Mouse (Mus musculus) myocyte (in vitro differentiated cells): Measurements from ENCODE around the gene Saxo1. TPM values are rescaled to one million over a fixed set of nuclear protein-coding genes. Genes with fewer than 3 reads are reported as not detected.

ENCODE experiments used
- H3K27me3 ChIP-seq: one replicate; pipeline ENCODE4 v1.6.1; 2011; ENCODE audit not compliant: control insufficient read depth, insufficient read depth, insufficient read length
- H3K36me3 ChIP-seq: one replicate; pipeline ENCODE4 v1.6.1; 2011; ENCODE audit not compliant: control insufficient read depth, insufficient read depth
- H3K4me2 ChIP-seq: one replicate; pipeline ENCODE4 v1.6.1; 2011; ENCODE audit warnings: low read depth, control low read depth
- H3K4me3 ChIP-seq: one replicate; pipeline ENCODE4 v1.5.1; 2011; ENCODE audit warnings: mild to moderate bottlenecking, control low read depth, moderate library complexity
- H3K79me2 ChIP-seq: one replicate; pipeline ENCODE4 v1.6.1; 2011; ENCODE audit not compliant: control insufficient read depth, insufficient read depth
- H3ac ChIP-seq: one replicate; pipeline ENCODE4 v1.6.1; 2011; ENCODE audit not compliant: control insufficient read depth, insufficient read length
- CEBPB ChIP-seq: IDR thresholded peaks from 2 replicates; pipeline ENCODE4 v1.6.1; 2011; ENCODE audit warnings: mild to moderate bottlenecking, moderate library complexity; ENCODE audit not compliant: poor library complexity, insufficient read depth, severe bottlenecking
- E2F4 ChIP-seq: IDR thresholded peaks from one replicate; pipeline ENCODE4 v1.6.1; 2011; ENCODE audit warnings: mild to moderate bottlenecking, control low read depth, moderate library complexity; ENCODE audit not compliant: insufficient read depth
- MAX ChIP-seq: IDR thresholded peaks from one replicate; pipeline ENCODE4 v1.6.1; 2011; ENCODE audit warnings: low read depth, mild to moderate bottlenecking, control low read depth
- MYOD1 ChIP-seq, 3 experiments: IDR thresholded peaks; one replicate each; pipeline ENCODE4 v1.6.1; 2011; ENCODE audit warnings: control low read depth in 2 of 3, low read depth in 2 of 3, mild to moderate bottlenecking in 2 of 3, moderate library complexity in 1 of 3; ENCODE audit not compliant: insufficient read length in 2 of 3, control insufficient read depth in 1 of 3
- MYOG ChIP-seq, 3 experiments: IDR thresholded peaks; one replicate each; pipeline ENCODE4 v1.6.1; 2011; ENCODE audit warnings: control low read depth in 2 of 3, low read depth in 2 of 3, mild to moderate bottlenecking in 2 of 3; ENCODE audit not compliant: insufficient read length in 2 of 3, control insufficient read depth in 1 of 3, insufficient read depth in 1 of 3
- POLR2A ChIP-seq: IDR thresholded peaks from one replicate; pipeline ENCODE4 v1.6.1; 2011; ENCODE audit warnings: low read depth, mild to moderate bottlenecking, control low read depth, moderate library complexity; ENCODE audit not compliant: insufficient read length
- POLR2AphosphoS2 ChIP-seq: IDR thresholded peaks from one replicate; pipeline ENCODE4 v1.6.1; 2011; ENCODE audit warnings: low read depth, control low read depth; ENCODE audit not compliant: insufficient read length
- REST ChIP-seq: IDR thresholded peaks from one replicate; pipeline ENCODE4 v1.6.1; 2011; ENCODE audit warnings: mild to moderate bottlenecking, control low read depth, moderate library complexity; ENCODE audit not compliant: insufficient read depth, insufficient read length
- SRF ChIP-seq: IDR thresholded peaks from one replicate; pipeline ENCODE4 v1.6.1; 2011; ENCODE audit warnings: low read depth; ENCODE audit not compliant: control insufficient read depth, insufficient read length
- TCF12 ChIP-seq: IDR thresholded peaks from one replicate; pipeline ENCODE4 v1.6.1; 2011; ENCODE audit warnings: mild to moderate bottlenecking, control low read depth; ENCODE audit not compliant: poor library complexity, insufficient read depth, severe bottlenecking
- TCF3 ChIP-seq: IDR thresholded peaks from one replicate; pipeline ENCODE4 v1.6.1; 2011; ENCODE audit warnings: low read depth, control low read depth; ENCODE audit not compliant: insufficient read length
- USF1 ChIP-seq: IDR thresholded peaks from one replicate; pipeline ENCODE4 v1.6.1; 2011; ENCODE audit warnings: low read depth, mild to moderate bottlenecking, control low read depth, moderate library complexity
- polyA plus RNA-seq: library from polyadenylated mRNA; unstranded; fragments of >200 nt; fragmentation: generic; extraction: Trizol; gene quantifications from one replicate; pipeline ENCODE4 v1.2.1, GENCODE M21; 2012; ENCODE audit warnings: missing spikeins

Gene Saxo1
- polyA plus RNA-seq, 1 experiment = not detected

GRCm38 (mm10) chr4:86533406-86534090 lies 24.6 kb downstream of the Saxo1 start:
- no peak overlapping the region for H3K4me2 ChIP-seq
- no peak overlapping the region for H3ac ChIP-seq
- H3K36me3 ChIP-seq = no peaks in the 10 kb centered on the region
- H3K79me2 ChIP-seq = no peaks in the 10 kb centered on the region
- no peak overlapping the region for H3K4me3 ChIP-seq
- H3K27me3 ChIP-seq = peaks cover 4% of the 10 kb centered on the region
- TF ChIP-seq REST (no peak), CEBPB (no peak), MYOD1 (IDR thresholded peaks at IDR 0.05; ENCODE audit: control insufficient read depth in 1 of 3, insufficient read length in 2 of 3, low read depth in 2 of 3) (no peak), USF1 (no peak), E2F4 (no peak), SRF (no peak)

GRCm38 (mm10) chr4:86529161-86529560 lies 29.0 kb downstream of the Saxo1 start:
- Histone ChIP-seq H3K4me2 (no peak overlapping the region), H3K79me2 (no peaks in the 10 kb centered on the region), H3K27me3 (peaks cover 18% of the 10 kb centered on the region), H3K4me3 (no peak overlapping the region), H3ac (no peak overlapping the region), H3K36me3 (no peaks in the 10 kb centered on the region)
- no peak for TF ChIP-seq TCF3
- TF ChIP-seq TCF12 = no peak
- no peak for TF ChIP-seq MYOG (IDR thresholded peaks at IDR 0.05; ENCODE audit: control insufficient read depth in 1 of 3, insufficient read depth in 1 of 3, insufficient read length in 2 of 3, low read depth in 2 of 3)
- no peak for TF ChIP-seq USF1
- no peak for TF ChIP-seq CEBPB
- no peak for TF ChIP-seq MAX
- TF ChIP-seq POLR2AphosphoS2 = no peak

GRCm38 (mm10) chr4:86527162-86528136 lies 30.7 kb downstream of the Saxo1 start:
- H3K27me3 ChIP-seq = peaks cover 18% of the 10 kb centered on the region
- no peak overlapping the region for H3ac ChIP-seq
- no peak overlapping the region for H3K4me2 ChIP-seq
- no peak overlapping the region for H3K4me3 ChIP-seq
- no peaks in the 10 kb centered on the region for H3K36me3 ChIP-seq
- no peak for TF ChIP-seq CEBPB
- no peak for TF ChIP-seq USF1
- no peak for TF ChIP-seq MYOG (IDR thresholded peaks at IDR 0.05; ENCODE audit: control insufficient read depth in 1 of 3, insufficient read depth in 1 of 3, insufficient read length in 2 of 3, low read depth in 2 of 3)
- no peak for TF ChIP-seq MYOD1 (IDR thresholded peaks at IDR 0.05; ENCODE audit: control insufficient read depth in 1 of 3, insufficient read length in 2 of 3, low read depth in 2 of 3)
- H3K79me2 ChIP-seq = no peaks in the 10 kb centered on the region

- Histone ChIP-seq H3K79me2 (no peaks in the 10 kb centered on the region), H3K4me2 (no peak overlapping the region), H3K4me3 (no peak overlapping the region), H3ac (no peak overlapping the region), H3K27me3 (peaks cover 26% of the 10 kb centered on the region), H3K36me3 (no peaks in the 10 kb centered on the region)
- TF ChIP-seq E2F4 = no peak
- TF ChIP-seq POLR2AphosphoS2 = no peak
- no peak for TF ChIP-seq TCF3
- no peak for TF ChIP-seq REST
- TF ChIP-seq MYOD1 (IDR thresholded peaks at IDR 0.05; ENCODE audit: control insufficient read depth in 1 of 3, insufficient read length in 2 of 3, low read depth in 2 of 3) = no peak
- TF ChIP-seq POLR2A = no peak
- TF ChIP-seq MYOG (IDR thresholded peaks at IDR 0.05; ENCODE audit: control insufficient read depth in 1 of 3, insufficient read depth in 1 of 3, insufficient read length in 2 of 3, low read depth in 2 of 3) = no peak
- TF ChIP-seq MAX = no peak
- no peak for TF ChIP-seq SRF
- no peak for TF ChIP-seq USF1
- no peak for TF ChIP-seq CEBPB
- no peak for TF ChIP-seq TCF12
Measured at GRCm38 (mm10) chr4:86524483-86524882, 33.6 kb downstream of the Saxo1 start.

- Histone ChIP-seq H3K36me3 (no peaks in the 10 kb centered on the region), H3K27me3 (peaks cover 22% of the 10 kb centered on the region), H3K79me2 (no peaks in the 10 kb centered on the region), H3K4me2 (no peak overlapping the region), H3ac (no peak overlapping the region), H3K4me3 (no peak overlapping the region)
- no peak for TF ChIP-seq TCF12
- TF ChIP-seq USF1 = no peak
- TF ChIP-seq TCF3 = no peak
- TF ChIP-seq MAX = no peak
- no peak for TF ChIP-seq MYOD1 (IDR thresholded peaks at IDR 0.05; ENCODE audit: control insufficient read depth in 1 of 3, insufficient read length in 2 of 3, low read depth in 2 of 3)
Measured at GRCm38 (mm10) chr4:86523771-86524170, 34.4 kb downstream of the Saxo1 start.
